Mouse (Mus musculus): ENCODE measurements around the gene Eif4a2. TPM values are rescaled to one million over a fixed set of nuclear protein-coding genes. Genes with fewer than 3 reads are reported as not detected.

Eif4a2 gene
- polyA plus RNA-seq, 2 experiments: 260 to 683 TPM

GRCm38 (mm10) chr16:23117173-23117572 is 9.9 kb downstream of the Eif4a2 start:
- H3K4me1 ChIP-seq (ENCODE audit: control insufficient read depth, insufficient read depth, low read length): no peaks in the 10 kb centered on the region
- 64% methylated on average over 4 of the region's 4 CpGs for WGBS
- H3K36me3 ChIP-seq (ENCODE audit: control insufficient read depth, insufficient read depth, low read length): peaks cover 54% of the 10 kb centered on the region
- no peak overlapping the region for H3K4me3 ChIP-seq (replicated peaks; ENCODE audit: low read length)
- no peak overlapping the region for H3K9ac ChIP-seq (ENCODE audit: low read depth, low read length, severe bottlenecking)
- TF ChIP-seq POLR2A (IDR thresholded peaks at IDR 0.05; ENCODE audit: borderline replicate concordance, extremely low read depth, insufficient read depth, insufficient read length): no peak
- no peaks in the 10 kb centered on the region for H3K9me3 ChIP-seq (ENCODE audit: control insufficient read depth, low read length)
- no peak overlapping the region for H3K27ac ChIP-seq (replicated peaks; ENCODE audit: low read depth, low read length)
- ATAC-seq (ENCODE audit: low FRiP score, low read depth): no peak
- DNase-seq (ENCODE audit: low spot score): no peak
- no peaks in the 10 kb centered on the region for H3K27me3 ChIP-seq (ENCODE audit: control insufficient read depth, insufficient read depth, low read length)
- H3K4me2 ChIP-seq (replicated peaks; ENCODE audit: low read depth, low read length, severe bottlenecking): no peak overlapping the region

- ATAC-seq (ENCODE audit: low FRiP score, low read depth): no peak
- Histone ChIP-seq H3K9me3 (ENCODE audit: control insufficient read depth, low read length) (no peaks in the 10 kb centered on the region), H3K9ac (ENCODE audit: low read depth, low read length, severe bottlenecking) (no peak overlapping the region), H3K36me3 (ENCODE audit: control insufficient read depth, insufficient read depth, low read length) (peaks cover 33% of the 10 kb centered on the region), H3K27ac (replicated peaks; ENCODE audit: low read depth, low read length) (no peak overlapping the region), H3K4me3 (replicated peaks; ENCODE audit: low read length) (no peak overlapping the region), H3K4me2 (replicated peaks; ENCODE audit: low read depth, low read length, severe bottlenecking) (no peak overlapping the region), H3K27me3 (ENCODE audit: control insufficient read depth, insufficient read depth, low read length) (no peaks in the 10 kb centered on the region), H3K4me1 (ENCODE audit: control insufficient read depth, insufficient read depth, low read length) (peaks cover 6% of the 10 kb centered on the region; the same call in 1 of the 2 replicates)
- WGBS: 86% methylated on average over 3 of the region's 3 CpGs
- no peak for TF ChIP-seq POLR2A (IDR thresholded peaks at IDR 0.05; ENCODE audit: borderline replicate concordance, extremely low read depth, insufficient read depth, insufficient read length)
- DNase-seq (ENCODE audit: low spot score): no peak
These were observed 15.2 kb downstream of the Eif4a2 start for GRCm38 (mm10) chr16:23122446-23122845.

DNA sequence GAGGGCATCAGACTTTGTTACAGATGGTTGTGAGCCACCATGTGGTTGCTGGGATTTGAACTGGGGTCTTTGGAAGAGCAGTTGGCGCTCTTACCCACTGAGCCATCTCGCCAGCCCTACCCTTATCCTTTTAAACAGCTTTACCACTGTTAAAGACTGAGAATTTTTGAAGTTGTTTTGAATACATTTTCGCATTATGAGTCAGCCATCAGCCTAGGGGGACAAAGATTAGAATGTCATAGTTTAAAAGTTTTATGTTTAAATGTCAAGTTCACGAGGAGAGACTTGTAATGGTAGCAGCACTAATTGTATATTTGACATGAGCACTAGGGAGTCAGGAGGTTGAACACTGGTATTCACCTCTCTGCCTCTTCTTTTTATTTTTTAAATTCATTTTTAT is 15.9 kb downstream of the Eif4a2 start:
- H3K4me3 ChIP-seq (replicated peaks; ENCODE audit: low read length): no peak overlapping the region
- H3K9me3 ChIP-seq (ENCODE audit: control insufficient read depth, low read length): no peaks in the 10 kb centered on the region
- peaks cover 6% of the 10 kb centered on the region; the same call in 1 of the 2 replicates for H3K4me1 ChIP-seq (ENCODE audit: control insufficient read depth, insufficient read depth, low read length)
- 90% methylated on average over 4 of the region's 4 CpGs for WGBS
- H3K27me3 ChIP-seq (ENCODE audit: control insufficient read depth, insufficient read depth, low read length): no peaks in the 10 kb centered on the region
- DNase-seq (ENCODE audit: low spot score) (no peak), ATAC-seq (ENCODE audit: low FRiP score, low read depth) (no peak)
- no peak overlapping the region for H3K27ac ChIP-seq (replicated peaks; ENCODE audit: low read depth, low read length)
- peaks cover 33% of the 10 kb centered on the region for H3K36me3 ChIP-seq (ENCODE audit: control insufficient read depth, insufficient read depth, low read length)
- no peak overlapping the region for H3K9ac ChIP-seq (ENCODE audit: low read depth, low read length, severe bottlenecking)
- H3K4me2 ChIP-seq (replicated peaks; ENCODE audit: low read depth, low read length, severe bottlenecking): no peak overlapping the region
- no peak for TF ChIP-seq POLR2A (IDR thresholded peaks at IDR 0.05; ENCODE audit: borderline replicate concordance, extremely low read depth, insufficient read depth, insufficient read length)

GRCm38 (mm10) chr16:23124398-23124797 is 17.2 kb downstream of the Eif4a2 start:
- ATAC-seq (ENCODE audit: low FRiP score, low read depth) (no peak), DNase-seq (ENCODE audit: low spot score) (no peak)
- no peak overlapping the region for H3K4me3 ChIP-seq (replicated peaks; ENCODE audit: low read length)
- peaks cover 11% of the 10 kb centered on the region; the same call in 1 of the 2 replicates for H3K4me1 ChIP-seq (ENCODE audit: control insufficient read depth, insufficient read depth, low read length)
- no peaks in the 10 kb centered on the region for H3K27me3 ChIP-seq (ENCODE audit: control insufficient read depth, insufficient read depth, low read length)
- H3K36me3 ChIP-seq (ENCODE audit: control insufficient read depth, insufficient read depth, low read length): peaks cover 27% of the 10 kb centered on the region
- 89% methylated on average over 4 of the region's 4 CpGs for WGBS
- TF ChIP-seq POLR2A (IDR thresholded peaks at IDR 0.05; ENCODE audit: borderline replicate concordance, extremely low read depth, insufficient read depth, insufficient read length): no peak
- H3K9me3 ChIP-seq (ENCODE audit: control insufficient read depth, low read length): no peaks in the 10 kb centered on the region
- no peak overlapping the region for H3K27ac ChIP-seq (replicated peaks; ENCODE audit: low read depth, low read length)
- no peak overlapping the region for H3K9ac ChIP-seq (ENCODE audit: low read depth, low read length, severe bottlenecking)
- H3K4me2 ChIP-seq (replicated peaks; ENCODE audit: low read depth, low read length, severe bottlenecking): no peak overlapping the region

DNA sequence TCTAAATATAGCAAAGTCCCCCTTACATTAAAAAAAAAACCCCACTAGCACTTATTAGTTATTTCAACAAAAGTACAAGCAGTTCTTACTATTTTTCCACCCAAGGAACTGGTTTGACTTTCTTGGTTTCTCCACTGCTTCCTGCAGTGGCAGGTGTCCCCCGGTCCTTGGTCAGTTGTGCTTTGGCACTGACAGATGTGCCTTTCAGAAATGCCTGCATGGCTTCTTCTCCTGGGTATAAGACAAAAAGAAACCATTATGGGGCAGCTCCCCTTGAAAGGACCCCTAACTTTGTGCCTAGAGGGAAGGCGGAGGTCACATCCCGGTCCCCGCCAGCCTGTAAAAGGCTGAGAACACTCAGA is 20.0 kb downstream of the Eif4a2 start:
- Histone ChIP-seq H3K9me3 (ENCODE audit: control insufficient read depth, low read length) (no peaks in the 10 kb centered on the region), H3K27me3 (ENCODE audit: control insufficient read depth, insufficient read depth, low read length) (no peaks in the 10 kb centered on the region), H3K4me1 (ENCODE audit: control insufficient read depth, insufficient read depth, low read length) (peaks cover 11% of the 10 kb centered on the region; the same call in 1 of the 2 replicates), H3K4me3 (replicated peaks; ENCODE audit: low read length) (peak overlapping the region; percentile 73), H3K27ac (replicated peaks; ENCODE audit: low read depth, low read length) (peak overlapping the region; percentile 98), H3K9ac (ENCODE audit: low read depth, low read length, severe bottlenecking) (peak overlapping the region; percentile 96), H3K36me3 (ENCODE audit: control insufficient read depth, insufficient read depth, low read length) (peaks cover 14% of the 10 kb centered on the region), H3K4me2 (replicated peaks; ENCODE audit: low read depth, low read length, severe bottlenecking) (peak overlapping the region; percentile 63)
- ATAC-seq (ENCODE audit: low FRiP score, low read depth) (peak; percentile 14; the same call in 1 of the 2 replicates), DNase-seq (ENCODE audit: low spot score) (no peak)
- 0% methylated on average over 4 of the region's 4 CpGs for WGBS
- no peak for TF ChIP-seq POLR2A (IDR thresholded peaks at IDR 0.05; ENCODE audit: borderline replicate concordance, extremely low read depth, insufficient read depth, insufficient read length)
